Mouse (Mus musculus) left cerebral cortex, adult 9 months (tissue): ENCODE data around the gene Cxcr5.
A peak's percentile ranks its signal among the peaks of the same experiment; 100 is the strongest.

ENCODE experiments used
- DNase-seq, 2 experiments: peaks; one replicate each; pipeline ENCODE4 v3.0.0; 2022; ENCODE audit warnings: low spot score in 2 of 2

Gene Cxcr5

GRCm38 (mm10) chr9:44561597-44561996, at the start of gene Cxcr5:
Gene Cxcr5 (minus strand): TSS chr9:44561877.
- DNase-seq = no peak

- no peak for DNase-seq
Observed at GRCm38 (mm10) chr9:44610371-44610770, 48.7 kb upstream of the Cxcr5 start.

- DNase-seq = no peak
Observed at GRCm38 (mm10) chr9:44607306-44607705, 45.6 kb upstream of the Cxcr5 start.

- no peak for DNase-seq
Observed at GRCm38 (mm10) chr9:44606646-44607045, 45.0 kb upstream of the Cxcr5 start.

- DNase-seq = no peak
Observed at GRCm38 (mm10) chr9:44605616-44606165, 44.0 kb upstream of the Cxcr5 start.

- DNase-seq = peak in 1 of 2 experiments; percentile 62
Observed at GRCm38 (mm10) chr9:44604779-44605615, 43.3 kb upstream of the Cxcr5 start, which contains the start of gene Ddx6. Gene Ddx6 (plus strand): TSS chr9:44604892.

- DNase-seq = peak; percentile 52 to 69
Observed at GRCm38 (mm10) chr9:44604290-44604778, 42.7 kb upstream of the Cxcr5 start.

GRCm38 (mm10) chr9:44603454-44604289, 42.0 kb upstream of the Cxcr5 start:
- peak; percentile 44 to 54 for DNase-seq

- no peak for DNase-seq
Observed at GRCm38 (mm10) chr9:44602766-44603165, 41.1 kb upstream of the Cxcr5 start.

- DNase-seq = no peak
Observed at GRCm38 (mm10) chr9:44600801-44601200, 39.1 kb upstream of the Cxcr5 start.

GRCm38 (mm10) chr9:44599616-44600015, 37.9 kb upstream of the Cxcr5 start:
- no peak for DNase-seq

- no peak for DNase-seq
Observed at GRCm38 (mm10) chr9:44598899-44599495, 37.3 kb upstream of the Cxcr5 start.

GRCm38 (mm10) chr9:44597742-44598141, 36.1 kb upstream of the Cxcr5 start:
- DNase-seq = no peak

GRCm38 (mm10) chr9:44595537-44595930, 33.9 kb upstream of the Cxcr5 start:
- DNase-seq = no peak

GRCm38 (mm10) chr9:44594901-44595536, 33.3 kb upstream of the Cxcr5 start:
- DNase-seq = no peak

- no peak for DNase-seq
Observed at GRCm38 (mm10) chr9:44593886-44594285, 32.2 kb upstream of the Cxcr5 start.

GRCm38 (mm10) chr9:44593221-44593620, 31.5 kb upstream of the Cxcr5 start:
- DNase-seq = no peak

- DNase-seq = no peak
Observed at GRCm38 (mm10) chr9:44591595-44592188, 30.0 kb upstream of the Cxcr5 start.

GRCm38 (mm10) chr9:44590969-44591368, 29.3 kb upstream of the Cxcr5 start:
- no peak for DNase-seq

GRCm38 (mm10) chr9:44589095-44589494, 27.4 kb upstream of the Cxcr5 start:
- DNase-seq = no peak

- no peak for DNase-seq
Observed at GRCm38 (mm10) chr9:44588605-44589004, 26.9 kb upstream of the Cxcr5 start.
